Mouse (Mus musculus): ENCODE results near the gene Axin2. TPM values are rescaled to one million over a fixed set of nuclear protein-coding genes. Genes with fewer than 3 reads are reported as not detected.

The Axin2 gene
- polyA plus RNA-seq, 1 experiment, result 11.4 TPM

- no peak overlapping the region for H3K27ac ChIP-seq (ENCODE audit: insufficient read depth, low read length)
- H3K9ac ChIP-seq (ENCODE audit: low read depth, poor library complexity, severe bottlenecking), result no peak overlapping the region
- no peaks in the 10 kb centered on the region for H3K27me3 ChIP-seq (ENCODE audit: control insufficient read depth, insufficient read depth, low read length, poor library complexity, severe bottlenecking)
- TF ChIP-seq EP300 (IDR thresholded peaks at IDR 0.05; ENCODE audit: insufficient read depth, low read depth, low read length), result no peak
- TF ChIP-seq POLR2A (IDR thresholded peaks at IDR 0.05; ENCODE audit: insufficient read depth, low read length), result no peak
- TF ChIP-seq CTCF (IDR thresholded peaks at IDR 0.05; ENCODE audit: low read depth, low read length), result no peak
- H3K4me1 ChIP-seq (ENCODE audit: control insufficient read depth, insufficient read depth, low read length), result no peaks in the 10 kb centered on the region
- H3K36me3 ChIP-seq (ENCODE audit: control insufficient read depth, insufficient read depth, low read length, poor library complexity, severe bottlenecking), result no peaks in the 10 kb centered on the region
- H3K9me3 ChIP-seq (replicated peaks; ENCODE audit: control insufficient read depth, insufficient read depth, low read length, poor library complexity, severe bottlenecking), result peaks cover 15% of the 10 kb centered on the region
- no peak overlapping the region for H3K4me3 ChIP-seq (ENCODE audit: low read depth, low read length)
Measured at GRCm38 (mm10) chr11:108995990-108996533, 75.9 kb downstream of the Axin2 start.

- H3K27me3 ChIP-seq (ENCODE audit: control insufficient read depth, insufficient read depth, low read length, poor library complexity, severe bottlenecking), result no peaks in the 10 kb centered on the region
- H3K9ac ChIP-seq (ENCODE audit: low read depth, poor library complexity, severe bottlenecking), result no peak overlapping the region
- peaks cover 15% of the 10 kb centered on the region for H3K9me3 ChIP-seq (replicated peaks; ENCODE audit: control insufficient read depth, insufficient read depth, low read length, poor library complexity, severe bottlenecking)
- H3K4me3 ChIP-seq (ENCODE audit: low read depth, low read length), result no peak overlapping the region
- no peak for TF ChIP-seq EP300 (IDR thresholded peaks at IDR 0.05; ENCODE audit: insufficient read depth, low read depth, low read length)
- TF ChIP-seq POLR2A (IDR thresholded peaks at IDR 0.05; ENCODE audit: insufficient read depth, low read length), result no peak
- TF ChIP-seq CTCF (IDR thresholded peaks at IDR 0.05; ENCODE audit: low read depth, low read length), result no peak
- H3K4me1 ChIP-seq (ENCODE audit: control insufficient read depth, insufficient read depth, low read length), result no peaks in the 10 kb centered on the region
- H3K36me3 ChIP-seq (ENCODE audit: control insufficient read depth, insufficient read depth, low read length, poor library complexity, severe bottlenecking), result no peaks in the 10 kb centered on the region
- H3K27ac ChIP-seq (ENCODE audit: insufficient read depth, low read length), result no peak overlapping the region
Measured at GRCm38 (mm10) chr11:108997816-108998215, 77.7 kb downstream of the Axin2 start.

Other genes with a start within 250 kb of the Axin2 start
- not detected in 2 replicates for gene E030025P04Rik, start 224.0 kb downstream of the Axin2 start, polyA plus RNA-seq (2011; ENCODE audit: insufficient read depth, insufficient read length, low read depth, missing spikeins)